Mouse (Mus musculus): ENCODE measurements at regions not wholly inside any gene's neighbourhood (a gene's known extent, or its start where the extent isn't known, plus 50 kb on each side); places are given as distances from the start of the nearest gene placed in this dataset.

GRCm38 (mm10) chr3:147041201-147041600 is 189.0 kb downstream of the Ttll7 start:
- no peak for DNase-seq (ENCODE audit: low spot score in 2 of 2)

DNA sequence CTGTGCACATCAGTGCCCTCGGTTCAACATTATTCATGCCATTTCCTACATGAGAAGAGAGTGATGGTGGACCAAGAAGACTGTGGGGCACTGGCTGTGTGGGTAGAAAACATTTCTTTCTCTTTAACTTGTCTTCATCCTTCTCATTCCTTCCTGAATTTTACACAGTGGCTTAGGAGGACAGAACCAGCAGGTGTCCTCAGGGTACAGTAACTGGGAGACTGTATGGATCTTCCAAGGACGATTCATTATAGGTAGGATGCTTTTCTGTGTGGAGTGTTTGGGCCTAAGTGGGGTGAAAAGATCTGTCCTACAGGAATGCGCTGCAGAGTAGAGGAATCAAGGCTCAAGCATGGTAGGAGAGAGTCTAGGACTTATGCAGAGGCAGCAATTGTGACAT is 190.7 kb downstream of the Ttll7 start:
- DNase-seq (ENCODE audit: low spot score in 2 of 2), result no peak

GRCm38 (mm10) chr3:147046634-147047033 is 194.5 kb downstream of the Ttll7 start:
- no peak for DNase-seq (ENCODE audit: low spot score in 2 of 2)

GRCm38 (mm10) chr3:147054157-147054838 is 202.1 kb downstream of the Ttll7 start:
- no peak for DNase-seq (ENCODE audit: low spot score in 2 of 2)

- DNase-seq (ENCODE audit: low spot score in 2 of 2), result no peak
Measured at GRCm38 (mm10) chr3:147057874-147058273, 205.7 kb downstream of the Ttll7 start.

DNA sequence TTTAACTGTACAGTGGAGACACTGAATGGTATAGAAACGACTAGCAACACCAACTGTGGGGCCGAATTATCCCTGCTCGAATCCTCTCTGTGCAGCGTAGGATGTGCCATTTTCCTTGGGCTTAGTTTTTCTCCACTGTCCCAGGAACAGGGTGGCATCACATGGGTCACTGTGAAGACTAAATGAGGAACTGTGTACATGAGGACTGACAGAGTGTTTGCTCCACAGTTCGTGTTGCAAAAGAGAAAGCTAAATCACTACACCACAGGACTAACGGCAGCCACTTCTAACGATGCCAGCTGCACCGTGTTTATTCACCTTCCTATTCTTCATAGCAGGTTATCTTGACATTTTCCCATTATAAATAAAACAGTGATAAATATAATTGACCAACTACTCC is 208.5 kb downstream of the Ttll7 start:
- DNase-seq (ENCODE audit: low spot score in 2 of 2), result no peak

DNA sequence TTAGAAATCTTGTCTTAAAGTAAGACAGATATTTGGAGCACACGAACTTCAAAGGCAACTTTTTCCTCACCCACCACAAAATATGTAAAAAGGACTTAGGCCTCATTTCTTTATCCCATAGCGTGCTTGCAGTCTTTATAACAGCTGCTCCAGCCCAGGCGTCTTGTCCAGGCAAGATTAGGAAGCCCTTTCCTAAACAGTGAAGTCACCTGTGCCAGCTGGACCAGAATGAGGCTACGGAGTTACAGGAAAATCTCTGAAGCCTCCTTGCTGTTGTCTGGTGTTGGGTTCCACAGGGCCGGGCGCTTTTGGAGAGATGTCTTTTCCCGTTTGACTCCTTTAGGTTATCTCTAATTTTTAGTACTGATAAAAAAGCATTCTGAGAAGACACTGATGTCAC is 210.3 kb downstream of the Ttll7 start:
- DNase-seq (ENCODE audit: low spot score in 2 of 2), result no peak

DNA sequence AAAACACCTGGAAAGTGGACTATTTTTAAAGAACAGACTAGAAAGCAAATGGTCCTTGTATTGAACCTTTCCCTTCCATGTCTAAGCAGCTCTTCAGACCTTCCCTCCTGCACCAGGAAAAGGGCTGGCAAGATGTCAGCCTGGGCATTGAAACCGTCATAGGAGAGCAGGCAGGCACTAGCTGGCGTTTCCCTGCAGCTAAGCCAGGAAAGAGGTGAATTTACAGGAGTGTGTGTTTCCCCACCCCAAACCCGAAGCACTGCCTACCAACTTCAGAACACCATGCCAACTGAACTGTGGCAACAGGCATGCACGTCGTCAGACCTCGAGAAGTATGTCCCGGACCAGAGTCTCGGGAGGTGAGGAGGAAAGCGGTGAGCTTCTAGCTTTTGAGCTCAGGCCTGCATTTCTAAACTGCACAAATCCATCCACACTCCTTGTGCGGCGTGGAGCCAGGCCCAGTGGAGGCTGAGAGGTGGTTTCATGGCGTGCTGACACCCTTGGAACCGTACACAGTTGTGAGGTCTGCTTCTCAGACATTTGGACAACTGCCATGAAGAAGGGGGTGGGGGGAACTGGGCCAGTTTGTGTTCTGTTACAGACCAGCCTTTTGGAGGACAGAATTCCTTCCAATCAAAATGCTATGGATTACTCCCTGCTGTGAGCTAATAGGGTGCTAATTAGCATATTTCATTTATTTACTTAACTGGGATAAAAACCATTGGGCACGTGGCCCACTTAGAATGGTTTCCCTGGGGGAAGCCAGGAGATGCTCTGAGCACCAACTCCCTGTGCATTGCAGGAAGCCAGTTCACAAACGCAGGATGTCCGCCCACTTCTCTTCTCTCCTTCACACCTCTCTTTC is 211.6 kb downstream of the Ttll7 start:
- DNase-seq (ENCODE audit: low spot score in 2 of 2), result no peak

DNA sequence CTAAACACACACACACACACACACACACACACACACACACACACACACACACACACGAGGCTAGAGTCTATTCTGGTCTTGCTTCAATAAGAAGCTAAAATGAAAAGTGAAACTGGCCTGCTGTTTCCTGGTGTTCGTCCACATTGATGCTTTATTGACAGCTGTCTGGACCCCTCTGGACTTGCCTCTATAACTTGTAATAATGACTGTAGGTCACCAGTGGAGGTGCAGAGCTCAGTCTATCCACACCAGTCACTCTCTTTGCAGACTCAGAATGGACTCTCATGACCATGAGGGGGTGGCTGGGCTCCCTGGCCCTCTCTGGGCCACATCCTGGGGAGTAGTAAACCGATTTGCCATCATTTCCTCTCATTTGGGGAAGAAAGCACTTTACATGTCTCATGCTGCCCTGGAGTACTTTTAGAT is 212.3 kb downstream of the Ttll7 start:
- no peak for DNase-seq (ENCODE audit: low spot score in 2 of 2)

GRCm38 (mm10) chr3:147070972-147071371 is 218.8 kb downstream of the Ttll7 start:
- DNase-seq (ENCODE audit: low spot score in 2 of 2), result no peak

DNA sequence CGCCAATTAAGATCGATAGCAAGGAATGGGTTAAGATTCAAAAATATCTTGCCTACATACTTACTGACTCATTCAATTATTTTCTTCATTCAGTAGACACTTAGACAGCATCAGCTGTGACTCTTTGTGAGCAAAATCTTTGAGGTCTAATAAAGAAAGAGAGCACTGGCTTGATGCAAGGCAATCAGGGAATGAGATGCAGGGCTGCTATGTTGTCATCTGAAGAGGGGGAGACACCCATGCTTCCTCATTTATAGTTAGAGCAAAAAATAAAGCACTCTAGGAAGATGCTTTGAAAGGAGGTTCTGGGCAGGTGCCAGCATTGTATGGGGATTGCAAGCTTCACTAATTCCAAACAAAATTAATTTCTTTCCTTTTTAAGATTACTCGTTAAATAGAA is 228.0 kb downstream of the Ttll7 start:
- no peak for DNase-seq (ENCODE audit: low spot score in 2 of 2)

- DNase-seq (ENCODE audit: low spot score in 2 of 2), result no peak
Measured at GRCm38 (mm10) chr3:147080768-147081448, 228.7 kb downstream of the Ttll7 start.

DNA sequence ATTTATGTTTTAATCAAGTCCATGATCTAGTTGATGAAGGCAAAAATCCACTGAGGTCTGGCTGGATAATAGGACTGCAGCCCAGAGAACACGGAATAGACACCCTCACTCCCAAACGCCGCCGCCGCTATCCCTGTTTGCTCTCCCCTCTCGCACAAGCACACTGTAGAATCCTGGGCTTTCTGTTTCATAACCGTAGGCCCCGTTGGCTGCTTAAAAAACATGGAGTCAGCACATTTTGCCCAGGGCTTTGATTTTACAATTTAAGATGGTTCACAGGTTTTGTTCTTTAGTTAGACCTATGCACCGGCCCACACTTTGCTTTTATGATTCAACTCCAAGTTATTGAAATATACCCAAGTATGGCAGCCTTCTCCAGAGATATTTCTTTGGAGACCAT is 229.6 kb downstream of the Ttll7 start:
- DNase-seq (ENCODE audit: low spot score in 2 of 2), result no peak

DNA sequence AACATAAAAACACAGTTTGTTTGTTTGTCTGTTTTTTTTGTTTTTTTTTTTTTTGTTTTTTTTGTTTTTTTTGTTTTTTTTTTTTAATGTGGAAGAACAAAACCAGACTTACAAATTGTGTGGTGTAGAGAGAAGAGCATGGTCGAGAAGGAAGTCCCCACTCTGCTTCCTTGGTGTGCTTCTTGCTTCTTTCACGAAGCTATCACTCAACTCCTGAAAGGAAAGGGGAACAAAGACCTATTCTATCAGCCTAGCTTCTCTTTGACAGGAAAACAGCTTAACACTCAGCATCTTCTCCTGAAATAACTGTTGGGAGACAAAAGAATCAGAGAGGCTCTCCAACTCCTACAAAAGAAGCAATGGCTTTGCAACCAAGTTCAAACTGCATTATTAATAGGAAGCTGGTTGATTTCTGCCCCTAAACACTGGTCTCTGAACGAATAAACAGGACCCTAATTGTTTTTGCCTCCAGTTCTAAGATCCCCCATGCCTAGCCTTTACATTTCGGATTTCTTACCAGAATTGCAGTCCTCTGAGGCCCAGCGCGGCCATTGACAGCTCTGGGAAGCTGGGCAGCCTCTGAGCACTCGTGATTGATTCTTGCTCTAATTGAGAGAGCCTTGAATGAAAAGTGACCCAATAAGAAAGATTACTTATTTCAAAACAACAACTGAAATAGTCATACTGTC is 230.2 kb downstream of the Ttll7 start:
- DNase-seq (ENCODE audit: low spot score in 2 of 2), result no peak

DNA sequence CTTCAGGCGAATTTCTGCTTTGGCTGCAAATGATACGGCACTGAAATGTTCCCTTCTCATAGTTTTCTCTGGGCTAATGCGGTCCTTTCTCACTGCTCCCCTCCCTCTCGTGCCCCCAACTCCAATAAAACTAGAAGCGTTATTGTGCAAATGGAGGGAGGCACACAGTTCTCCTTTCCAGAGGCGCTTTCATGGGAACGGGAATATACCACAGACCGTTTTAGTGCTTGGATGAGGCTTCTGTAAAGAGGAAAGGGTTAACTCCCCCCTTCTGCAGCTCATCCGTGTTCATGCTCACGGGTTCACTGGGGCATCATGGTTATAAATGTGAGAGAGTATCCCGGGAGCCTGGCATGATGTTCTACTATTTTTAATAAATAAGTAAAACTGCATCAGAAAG is 231.2 kb downstream of the Ttll7 start:
- DNase-seq (ENCODE audit: low spot score in 2 of 2), result no peak

- no peak for DNase-seq (ENCODE audit: low spot score in 2 of 2)
Measured at GRCm38 (mm10) chr3:147083823-147084222, 231.7 kb downstream of the Ttll7 start.

- no peak for DNase-seq (ENCODE audit: low spot score in 2 of 2)
Measured at GRCm38 (mm10) chr3:147084624-147085189, 232.5 kb downstream of the Ttll7 start.

- DNase-seq (ENCODE audit: low spot score in 2 of 2), result no peak
Measured at GRCm38 (mm10) chr3:147088171-147088570, 236.0 kb downstream of the Ttll7 start.

GRCm38 (mm10) chr3:147089716-147090115 is 237.5 kb downstream of the Ttll7 start:
- DNase-seq (ENCODE audit: low spot score in 2 of 2), result no peak

DNA sequence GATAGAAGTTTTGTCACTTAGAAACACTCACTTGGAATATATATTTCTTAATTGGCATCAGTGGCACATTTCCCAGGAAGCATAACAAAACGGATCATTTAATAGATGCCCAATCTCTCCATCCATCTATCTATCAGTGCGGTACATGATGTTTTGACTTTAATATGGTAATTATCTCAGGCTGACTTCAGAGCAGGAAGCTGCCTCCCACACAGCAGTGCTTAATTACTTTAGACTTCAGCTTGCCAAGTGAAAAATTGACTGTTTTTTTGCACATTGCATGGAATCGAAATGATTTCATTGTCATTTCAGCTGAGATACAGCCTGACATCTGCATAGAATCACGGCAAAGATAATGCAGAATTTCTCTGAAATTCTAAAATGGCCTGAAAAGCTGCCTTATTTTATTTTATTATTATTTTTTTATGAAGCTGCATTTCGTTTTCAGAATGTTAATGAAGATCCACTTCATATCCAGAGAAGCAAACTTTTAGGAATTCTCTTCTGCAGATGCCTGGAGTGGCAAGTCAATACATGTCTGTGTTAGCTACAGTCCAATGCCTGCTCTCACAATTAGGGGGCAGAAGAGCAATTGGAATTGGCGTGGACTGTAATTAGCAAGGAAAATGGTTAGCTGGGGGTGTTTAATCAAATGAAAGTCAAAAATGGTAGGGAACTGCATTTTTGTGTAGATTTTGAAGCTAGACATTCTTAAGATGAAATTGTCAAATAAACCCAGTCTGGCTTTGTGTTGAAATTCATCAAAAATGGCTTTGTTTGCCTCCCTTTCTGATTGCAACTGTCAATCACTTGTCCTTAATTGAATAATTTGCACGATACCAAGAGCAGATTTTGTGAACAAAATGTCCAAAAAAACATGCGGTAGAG is 240.3 kb downstream of the Ttll7 start:
- DNase-seq (ENCODE audit: low spot score in 2 of 2), result no peak

GRCm38 (mm10) chr3:147093076-147093380 is 240.9 kb downstream of the Ttll7 start:
- no peak for DNase-seq (ENCODE audit: low spot score in 2 of 2)
